Mouse (Mus musculus): ENCODE data around the gene Amer2. TPM values are rescaled to one million over a fixed set of nuclear protein-coding genes. Genes with fewer than 3 reads are reported as not detected.

Amer2 gene
- total and polyA plus RNA-seq, 3 experiments: not detected

DNA sequence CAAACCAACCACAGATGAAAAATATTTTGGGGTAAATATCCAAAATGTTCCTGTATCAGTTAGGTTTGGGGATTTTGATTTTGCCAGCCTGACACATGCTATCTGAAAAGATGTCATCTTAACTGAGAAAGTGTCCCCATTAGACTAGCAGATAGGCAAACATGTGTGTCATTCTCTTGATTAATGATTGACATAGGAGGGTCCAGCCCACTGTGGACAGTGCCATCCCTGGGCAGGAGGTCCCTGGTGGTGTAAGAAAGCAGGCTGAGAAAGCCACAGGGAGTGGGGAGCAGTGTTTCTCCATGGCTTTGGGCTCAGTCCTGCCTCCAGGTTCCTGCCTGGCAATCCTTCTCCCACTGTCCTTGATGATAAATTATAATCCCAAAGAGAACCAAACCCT lies 63.3 kb downstream of the Amer2 start:
- dilution Hi-C loops (cut with MboI; ENCODE audit: extremely low pct_ligation_motif_present, extremely low pct_unique_long_range_greater_than_20kb, low sequenced_read_pairs): no loop called here
- Histone ChIP-seq H3K27me3 (replicated peaks) (no peaks in the 10 kb centered on the region), H3K9ac (ENCODE audit: insufficient read depth, low read depth) (no peak overlapping the region), H3K27ac (ENCODE audit: insufficient read depth, low read depth) (no peak overlapping the region), H3K36me3 (replicated peaks in 1 of 2; ENCODE audit: control insufficient read depth in 1 of 2, insufficient read depth in 1 of 2, low read length in 1 of 2) (no peaks in the 10 kb centered on the region), H3K4me3 (replicated peaks in 1 of 3; ENCODE audit: low read depth in 2 of 3, low read length in 2 of 3, poor library complexity in 1 of 3) (no peak overlapping the region), H3K4me2 (ENCODE audit: insufficient read depth, low read depth, poor library complexity, severe bottlenecking) (no peak overlapping the region), H3K79me2 (replicated peaks; ENCODE audit: control insufficient read depth, extremely low read depth, insufficient read depth, poor library complexity, severe bottlenecking) (no peaks in the 10 kb centered on the region), H3K4me1 (ENCODE audit: control insufficient read depth in 1 of 2, insufficient read depth in 2 of 2) (no peaks in the 10 kb centered on the region), H3K9me3 (replicated peaks; ENCODE audit: low read length) (peaks cover under 1% of the 10 kb centered on the region)
- DNase-seq (ENCODE audit: extremely low read depth): no peak
- in situ Hi-C loops (cut with MboI; ENCODE audit: low pct_ligation_motif_present, low pct_unique_long_range_greater_than_20kb, low sequenced_read_pairs): no loop called here
- TF ChIP-seq CTCF (conservative IDR thresholded peaks at IDR 0.05 in 1 of 2, IDR thresholded peaks at IDR 0.05 in 1 of 2; ENCODE audit: low read depth in 2 of 2, low read length in 2 of 2) (no peak), MEF2A (IDR thresholded peaks at IDR 0.05; ENCODE audit: borderline replicate concordance, low read depth, low read length) (no peak), TBP (conservative IDR thresholded peaks at IDR 0.05; ENCODE audit: low read depth, low read length) (no peak), POLR2AphosphoS2 (IDR thresholded peaks at IDR 0.05; ENCODE audit: low read depth, low read length) (no peak), NRF1 (IDR thresholded peaks at IDR 0.05; ENCODE audit: low read depth, low read length) (no peak), MYC (IDR thresholded peaks at IDR 0.05; ENCODE audit: low read depth, low read length) (no peak), BHLHE40 (IDR thresholded peaks at IDR 0.05; ENCODE audit: low read depth, low read length) (no peak), ZKSCAN1 (IDR thresholded peaks at IDR 0.05; ENCODE audit: borderline replicate concordance, low read depth, low read length) (no peak), TCF12 (IDR thresholded peaks at IDR 0.05; ENCODE audit: low read depth, low read length) (no peak), ELF1 (IDR thresholded peaks at IDR 0.05; ENCODE audit: low read depth, low read length) (no peak), RAD21 (IDR thresholded peaks at IDR 0.05; ENCODE audit: low read depth, low read length) (no peak), IRF4 (IDR thresholded peaks at IDR 0.05; ENCODE audit: low read depth, low read length) (no peak), MAX (IDR thresholded peaks at IDR 0.05; ENCODE audit: low read length) (no peak), EP300 (IDR thresholded peaks at IDR 0.05; ENCODE audit: low read length) (no peak), JUN (IDR thresholded peaks at IDR 0.05; ENCODE audit: insufficient read depth, low read depth, low read length) (no peak), E2F4 (IDR thresholded peaks at IDR 0.05; ENCODE audit: insufficient replicate concordance, low read depth, low read length) (no peak), ZMIZ1 (IDR thresholded peaks at IDR 0.05; ENCODE audit: low read depth, low read length) (no peak)

Other genes starting within 250 kb of the Amer2 start
- gene Atp8a2, start 176.1 kb upstream of the Amer2 start, total RNA-seq (2012; rRNA removed): 0.08 and 0.21 TPM in 2 replicates
- 0.11 and 0.15 TPM in 2 replicates for gene Atp8a2, start 176.1 kb upstream of the Amer2 start, total RNA-seq (2014; rRNA removed)
- gene Atp8a2, start 176.1 kb upstream of the Amer2 start, polyA plus RNA-seq (2012; ENCODE audit: insufficient read length, low read depth): 0.25 and 0.29 TPM in 2 replicates
- gene Nupl1, start 121.8 kb upstream of the Amer2 start, total RNA-seq (2012; rRNA removed): not detected in 2 replicates
- not detected in 2 replicates for gene Nupl1, start 121.8 kb upstream of the Amer2 start, total RNA-seq (2014; rRNA removed)
- not detected in 2 replicates for gene Nupl1, start 121.8 kb upstream of the Amer2 start, polyA plus RNA-seq (2012; ENCODE audit: insufficient read length, low read depth)
- 36.3 and 43.1 TPM in 2 replicates for gene Gm49336, start 121.8 kb upstream of the Amer2 start, total RNA-seq (2012; rRNA removed)
- 102 and 125 TPM in 2 replicates for gene Gm49336, start 121.8 kb upstream of the Amer2 start, total RNA-seq (2014; rRNA removed)
- 49.3 and 54.3 TPM in 2 replicates for gene Gm49336, start 121.8 kb upstream of the Amer2 start, polyA plus RNA-seq (2012; ENCODE audit: insufficient read length, low read depth)
- gene Mtmr6, start 108.0 kb upstream of the Amer2 start, total RNA-seq (2012; rRNA removed): 15.8 and 18.5 TPM in 2 replicates
- gene Mtmr6, start 108.0 kb upstream of the Amer2 start, total RNA-seq (2014; rRNA removed): 20.3 and 25.3 TPM in 2 replicates
- gene Mtmr6, start 108.0 kb upstream of the Amer2 start, polyA plus RNA-seq (2012; ENCODE audit: insufficient read length, low read depth): 10.4 and 11.7 TPM in 2 replicates

All from CH12.LX (cell line).